15 mouse cellular contexts compared by ENCODE assay signal in genomic region chr19:10580761-10581160, GRCm38 (mm10).
"Had no signal": no experiment of that assay in that cellular context is flagged by ENCODE, and none has a peak within 500 bp of the region (broad histone marks: within the 10 kb centered on the region; RNA-seq: fewer than 3 reads in every experiment).

No protein-coding gene starts in this region.

- H3K27ac ChIP-seq: layer of hippocampus, adult 2 months; limb, embryonic 13.5 days; liver, embryonic 15.5 days; macrophage; midbrain, embryonic 12.5 days had no signal

- H3K4me2 ChIP-seq: limb, embryonic 13.5 days; liver, embryonic 11.5 days; liver, embryonic 15.5 days; lung, embryonic 14.5 days; midbrain, embryonic 12.5 days had no signal

- DNase-seq: kidney, adult 18-20 months; kidney, postnatal 10 days; kidney, postnatal 4 days; left cerebral cortex, postnatal 4 days; lung, embryonic 14.5 days; lung, postnatal 10 days; thymus, adult 18-20 months; thymus, postnatal 25 days had no signal

- H3K9ac ChIP-seq: limb, embryonic 13.5 days; liver, embryonic 15.5 days; lung, embryonic 14.5 days; midbrain, embryonic 12.5 days had no signal

- ATAC-seq: midbrain, embryonic 16.5 days had no signal

- H3K9me3 ChIP-seq: limb, embryonic 13.5 days; liver, embryonic 15.5 days; midbrain, embryonic 12.5 days had no signal

- H3K27me3 ChIP-seq: limb, embryonic 13.5 days; liver, embryonic 15.5 days; midbrain, embryonic 12.5 days had no signal

- H3K4me3 ChIP-seq: layer of hippocampus, adult 2 months; limb, embryonic 13.5 days; liver, embryonic 15.5 days; midbrain, embryonic 12.5 days had no signal
